Mouse (Mus musculus) CH12.LX (cell line): ENCODE results near the gene Fam13a.

Experiments
- CHD2 ChIP-seq: IDR thresholded peaks from 2 replicates; pipeline ENCODE4 v1.6.1; 2011; ENCODE audit warnings: low read length, improper control_type of control experiment
- E2F4 ChIP-seq: IDR thresholded peaks from 2 replicates; pipeline ENCODE4 v1.6.1; 2011; ENCODE audit warnings: low read depth, low read length, improper control_type of control experiment; ENCODE audit not compliant: insufficient replicate concordance
- HCFC1 ChIP-seq: IDR thresholded peaks from 2 replicates; pipeline ENCODE4 v1.6.1; 2012; ENCODE audit warnings: low read depth, mild to moderate bottlenecking, inconsistent platforms, low read length, improper control_type of control experiment
- KAT2A ChIP-seq: IDR thresholded peaks from 2 replicates; pipeline ENCODE4 v1.6.1; 2012; ENCODE audit warnings: low read length, improper control_type of control experiment, inconsistent platforms; ENCODE audit not compliant: insufficient replicate concordance
- MAZ ChIP-seq: IDR thresholded peaks from 2 replicates; pipeline ENCODE4 v1.6.1; 2012; ENCODE audit warnings: low read depth, mild to moderate bottlenecking, inconsistent platforms, low read length, improper control_type of control experiment, moderate library complexity
- POLR2A ChIP-seq: IDR thresholded peaks from 2 replicates; pipeline ENCODE4 v1.6.1; 2011; ENCODE audit warnings: low read depth, mild to moderate bottlenecking, improper control_type of control experiment, low read length
- TBP ChIP-seq: conservative IDR thresholded peaks from 2 replicates; pipeline ENCODE4 v1.6.1; 2011; ENCODE audit warnings: low read depth, low read length, improper control_type of control experiment
- TCF12 ChIP-seq: IDR thresholded peaks from 2 replicates; pipeline ENCODE4 v1.6.1; 2014; ENCODE audit warnings: low read depth, mild to moderate bottlenecking, inconsistent platforms, low read length, improper control_type of control experiment
- USF2 ChIP-seq: conservative IDR thresholded peaks from 2 replicates; pipeline ENCODE4 v1.6.1; 2011; ENCODE audit warnings: low read depth, low read length, improper control_type of control experiment
- ZC3H11A ChIP-seq: IDR thresholded peaks from 2 replicates; pipeline ENCODE4 v1.6.1; 2012; ENCODE audit warnings: low read depth, mild to moderate bottlenecking, inconsistent platforms, low read length, improper control_type of control experiment

GRCm38 (mm10) chr6:59039719-59040118, 15.4 kb upstream of the Fam13a start:
- TF ChIP-seq USF2 (no peak), KAT2A (no peak), TBP (no peak), POLR2A (no peak), MAZ (no peak), E2F4 (no peak), ZC3H11A (no peak), HCFC1 (no peak), TCF12 (no peak), CHD2 (no peak)
